ENCODE assay signal across 7 mouse cellular contexts in genomic region chr4:59870859-59871591, GRCm38 (mm10). TPM values are rescaled to one million over a fixed set of nuclear protein-coding genes. Genes with fewer than 3 reads are reported as not detected.
A peak's percentile ranks its signal among the peaks of the same experiment; 100 is the strongest.
DNase-seq lines count a peak whose midpoint lies in the region; ATAC-seq and TF ChIP-seq lines count a peak whose summit lies in the region.

No protein-coding gene starts in this region.

- peak; percentile 79 for ATAC-seq in common myeloid progenitor, adult 5-6 weeks (replicated peaks; ENCODE audit: low read depth, poor library complexity, severe bottlenecking)
- peak; percentile 88 for ATAC-seq in megakaryocyte progenitor cell, adult 5-6 weeks (replicated peaks; ENCODE audit: poor library complexity)

- peak; percentile 94 for DNase-seq in adipocyte (ENCODE audit: low spot score)
- DNase-seq in gastrocnemius, adult 8-10 months (ENCODE audit: low spot score in 2 of 2) = peak; percentile 70 to 72
- DNase-seq in hindlimb bud, embryonic 11.5 days (ENCODE audit: extremely low spot score, low read depth, low spot score) = peak; percentile 68
- DNase-seq in left cerebral cortex, adult 2 months (ENCODE audit: extremely low spot score in 1 of 2, low spot score in 2 of 2) = peak; percentile 79 to 80
- DNase-seq in right cerebral cortex, postnatal 36 days (ENCODE audit: low spot score in 2 of 2) = peak; percentile 76 to 77

- intact Hi-C loops in left cerebral cortex, adult 2 months (cut with DNase I) = loop anchor here (1.0 to 5.0 kb wide), 3 partner anchors 85 to 489 kb away; partner anchors contain the start of gene E130308A19Rik

- H3K4me3 ChIP-seq in left cerebral cortex, adult 2 months = no peak overlapping the region

- TF ChIP-seq CTCF in left cerebral cortex, adult 2 months (IDR thresholded peaks at IDR 0.05) = peak; percentile 92

- no peak overlapping the region for H3K27ac ChIP-seq in left cerebral cortex, adult 2 months

RNA-seq across cellular contexts. Expression of gene Slc46a2, which starts 43.8 kb away (rescaled TPM):
- total RNA-seq in common myeloid progenitor, adult 5-6 weeks (2017) = not detected in 2 replicates
- not detected for total RNA-seq in gastrocnemius, adult 8-10 months (2022)
- total RNA-seq in left cerebral cortex, adult 2 months (2021) = not detected
- not detected in 2 replicates for total RNA-seq in megakaryocyte progenitor cell, adult 5-6 weeks (2015)
- total RNA-seq in megakaryocyte progenitor cell, adult 5-6 weeks (2017) = not detected in 2 replicates
